Mouse (Mus musculus): ENCODE data around the gene Ndufa13.

Gene Ndufa13

DNA sequence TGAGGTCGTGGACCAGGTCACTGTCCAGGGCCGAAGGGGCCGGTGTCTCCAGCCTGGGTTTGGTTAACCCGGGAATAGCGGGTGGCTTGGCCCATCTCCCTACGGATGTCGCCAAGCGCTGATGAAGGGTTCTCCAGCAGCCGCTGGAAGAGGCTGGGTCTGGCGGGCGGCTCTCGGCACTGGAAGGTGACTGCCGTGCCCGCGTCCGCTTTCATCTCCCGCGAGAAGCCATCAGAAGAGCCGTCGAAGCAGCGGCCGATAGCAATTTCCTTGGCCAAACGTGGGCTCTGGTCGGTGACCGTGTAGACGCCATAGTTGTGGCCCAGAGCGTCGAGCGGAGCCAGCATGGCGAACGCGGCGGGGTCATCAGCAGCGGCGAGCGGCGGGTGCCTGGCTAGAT is 21.5 kb downstream of the Ndufa13 start:
- DNase-seq (ENCODE audit: low spot score), result no peak

GRCm38 (mm10) chr8:69879678-69880077 is 22.7 kb downstream of the Ndufa13 start:
- DNase-seq (ENCODE audit: low spot score), result no peak

DNA sequence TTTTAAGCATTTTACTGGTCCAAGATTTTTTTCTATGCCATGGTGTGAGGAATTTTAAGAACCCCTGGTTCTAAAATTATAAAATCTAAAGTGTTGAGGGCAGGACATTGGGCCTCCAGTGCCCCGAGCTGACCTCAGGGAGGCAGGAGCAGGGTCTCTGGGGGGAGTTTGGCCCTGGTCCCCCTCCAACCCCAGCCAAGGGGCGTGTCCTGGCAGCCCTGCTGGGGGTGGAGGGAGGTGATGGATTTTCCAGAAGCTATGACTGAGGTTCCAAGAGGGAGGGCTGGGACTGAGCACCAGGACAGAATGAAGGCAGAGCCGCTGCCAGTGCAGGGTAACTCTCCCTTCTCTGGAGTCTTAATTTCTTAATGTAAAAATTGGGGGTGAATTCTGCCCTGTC is 24.4 kb downstream of the Ndufa13 start:
- DNase-seq (ENCODE audit: low spot score), result no peak

- no peak for DNase-seq (ENCODE audit: low spot score)
Observed at GRCm38 (mm10) chr8:69877396-69877795, 25.0 kb downstream of the Ndufa13 start.

DNA sequence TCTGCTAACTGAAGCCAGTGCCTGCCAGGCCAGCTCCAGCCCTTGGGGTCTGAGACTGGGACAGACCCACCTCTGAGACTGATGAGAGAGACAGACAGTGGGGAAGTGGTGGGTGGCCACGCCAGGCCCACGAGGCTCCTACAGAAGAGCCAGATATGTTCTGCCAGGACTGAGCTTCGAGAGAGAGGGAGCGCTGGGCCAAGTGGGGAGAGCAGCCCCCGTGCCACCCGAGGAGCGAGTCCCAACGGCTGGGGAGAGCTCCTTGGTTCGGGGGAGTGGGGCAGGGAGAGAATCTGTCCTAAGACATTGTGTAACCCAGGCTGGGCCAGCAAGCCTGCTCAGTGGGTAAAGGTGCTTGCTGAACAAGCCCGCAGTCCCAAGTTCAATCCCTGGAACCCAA is 25.4 kb downstream of the Ndufa13 start:
- DNase-seq (ENCODE audit: low spot score), result no peak

- no peak for DNase-seq (ENCODE audit: low spot score)
Observed at GRCm38 (mm10) chr8:69876097-69876496, 26.3 kb downstream of the Ndufa13 start.

- no peak for DNase-seq (ENCODE audit: low spot score)
Observed at GRCm38 (mm10) chr8:69874654-69875053, 27.7 kb downstream of the Ndufa13 start.

GRCm38 (mm10) chr8:69874155-69874554 is 28.2 kb downstream of the Ndufa13 start:
- DNase-seq (ENCODE audit: low spot score), result no peak

DNA sequence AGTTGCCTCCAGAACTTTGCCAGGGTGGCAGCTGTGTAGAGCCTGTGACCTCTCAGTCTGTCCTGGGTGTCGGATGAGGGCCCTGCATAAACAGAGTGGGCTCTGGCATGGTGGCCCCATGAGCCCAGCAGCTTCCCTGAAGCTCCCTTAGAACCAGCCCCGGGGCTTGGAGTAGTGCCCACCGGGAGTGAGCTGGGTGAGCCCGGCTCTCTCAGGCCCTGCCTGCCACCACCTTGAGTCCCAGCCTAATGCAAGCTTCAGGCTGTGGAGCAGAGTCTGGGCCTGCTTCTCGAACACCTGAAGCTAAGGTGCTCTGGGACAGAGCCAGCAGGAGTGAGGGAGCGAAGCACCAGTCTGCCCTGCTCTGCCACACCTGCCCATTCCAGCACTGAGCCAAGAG is 31.5 kb downstream of the Ndufa13 start:
- DNase-seq (ENCODE audit: low spot score), result no peak

DNA sequence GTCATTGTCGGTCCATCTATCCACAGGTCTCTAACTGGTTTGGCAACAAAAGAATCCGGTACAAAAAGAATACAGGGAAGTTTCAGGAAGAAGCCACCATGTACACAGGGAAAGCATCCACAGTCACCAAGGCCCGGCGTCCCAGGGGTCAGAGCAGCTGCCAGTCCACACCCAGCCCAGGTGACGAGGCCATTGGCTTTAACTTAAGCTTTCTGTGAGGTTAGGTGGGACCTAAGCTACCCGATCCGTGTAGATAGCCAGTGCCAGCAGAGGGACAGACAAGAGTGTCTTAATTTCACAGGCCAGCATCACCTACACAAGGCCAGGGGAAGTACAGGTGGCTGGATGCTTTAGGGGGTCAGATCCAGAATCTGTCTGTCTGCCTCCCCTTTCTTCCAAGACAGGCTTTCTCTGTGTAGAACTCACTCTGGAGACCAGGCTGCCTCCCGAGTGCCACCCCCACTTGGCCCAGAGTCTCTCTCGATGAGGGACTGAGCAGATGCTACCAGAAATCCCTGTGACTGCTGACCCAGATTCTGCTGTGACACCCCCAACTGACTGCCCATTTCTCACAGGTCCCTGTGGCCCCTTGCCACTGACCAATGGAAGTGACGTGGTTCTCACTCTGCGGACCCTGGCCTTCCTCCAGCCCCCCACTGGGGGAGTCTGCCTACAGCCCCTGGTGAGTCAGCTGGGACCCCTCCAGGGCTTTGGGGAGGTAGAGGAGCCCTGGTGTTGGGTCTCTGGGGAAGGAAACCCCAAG is 32.2 kb downstream of the Ndufa13 start:
- DNase-seq (ENCODE audit: low spot score), result no peak

DNA sequence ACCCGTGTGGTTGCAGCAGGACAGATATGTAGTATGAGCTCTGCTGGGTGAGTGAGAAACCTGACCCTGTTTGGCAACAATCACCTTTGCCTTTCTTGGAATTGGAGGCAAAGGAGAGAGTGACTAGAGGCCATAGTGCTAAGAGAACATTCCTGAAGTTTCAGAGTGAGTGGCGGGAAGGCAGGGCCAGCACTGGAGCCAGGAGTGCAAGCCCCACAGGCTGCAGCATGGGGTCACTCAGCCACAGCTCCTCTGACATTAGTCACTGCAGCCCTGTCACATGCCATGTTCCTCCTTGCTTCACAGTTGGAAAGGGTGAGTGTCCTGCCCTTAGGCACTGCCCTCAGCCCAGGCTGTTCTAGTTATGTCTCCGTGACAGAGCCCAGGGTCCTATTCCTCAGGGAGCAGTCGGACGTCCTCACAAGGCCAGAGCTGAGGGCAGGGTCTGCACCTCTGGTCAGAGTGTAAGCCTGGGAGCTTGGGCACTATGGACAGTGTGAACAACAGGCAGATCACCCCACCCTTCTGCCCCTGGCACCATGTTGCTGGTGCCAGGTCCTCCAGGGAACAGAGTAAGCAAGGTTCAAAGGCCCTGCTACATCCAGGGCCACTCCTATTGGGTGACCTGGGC is 34.5 kb downstream of the Ndufa13 start:
- no peak for DNase-seq (ENCODE audit: low spot score)

GRCm38 (mm10) chr8:69864180-69864579 is 38.2 kb downstream of the Ndufa13 start:
- no peak for DNase-seq (ENCODE audit: low spot score)

DNA sequence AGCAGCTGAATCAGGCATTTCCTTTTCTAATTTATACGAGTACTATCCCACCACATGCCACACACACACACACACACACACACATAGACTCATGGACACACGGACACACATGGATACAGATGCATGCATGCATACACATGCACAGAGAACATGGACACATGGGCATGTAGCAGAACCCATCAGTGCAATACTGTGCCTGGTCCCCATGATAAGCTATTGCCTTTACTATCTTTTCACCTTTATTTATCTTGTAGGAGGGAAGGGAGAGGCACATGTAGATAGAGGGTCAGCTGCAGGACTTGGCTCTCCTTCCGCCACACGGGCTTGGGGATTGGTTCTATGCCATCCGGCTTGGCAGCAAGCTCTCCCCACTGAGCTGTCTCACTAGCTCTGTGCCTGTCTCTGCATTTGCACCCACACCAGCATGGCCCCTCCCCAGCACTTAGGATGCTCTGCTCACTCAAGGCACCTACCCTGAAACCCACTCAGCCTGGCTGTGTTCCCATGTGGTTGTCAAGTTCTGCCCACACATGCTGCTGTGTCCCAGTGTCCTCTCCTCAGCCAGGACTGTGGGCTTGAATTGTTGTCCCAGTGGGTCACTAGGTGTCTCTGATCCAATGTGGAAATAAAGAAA is 38.9 kb downstream of the Ndufa13 start:
- DNase-seq (ENCODE audit: low spot score), result no peak

- no peak for DNase-seq (ENCODE audit: low spot score)
Observed at GRCm38 (mm10) chr8:69861251-69861650, 41.1 kb downstream of the Ndufa13 start.

DNA sequence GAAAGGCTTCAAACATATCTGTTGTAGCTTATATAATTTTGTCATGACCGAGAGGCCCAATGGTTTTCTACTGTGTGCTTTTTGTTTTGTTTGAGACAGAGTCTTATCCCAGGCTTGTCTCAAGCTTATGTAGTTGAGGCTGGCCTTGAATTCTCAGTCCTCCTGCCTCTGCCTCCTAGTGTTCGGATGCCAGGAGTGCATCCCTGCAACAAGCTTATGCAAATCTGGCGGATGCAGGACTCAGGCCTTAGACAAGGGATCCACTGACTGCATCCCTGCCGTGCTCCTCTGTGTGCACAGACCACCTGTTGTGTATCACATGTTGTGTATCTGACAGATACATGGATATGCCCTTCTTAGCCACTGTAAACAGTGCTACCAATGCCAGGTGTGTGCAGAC is 41.6 kb downstream of the Ndufa13 start:
- DNase-seq (ENCODE audit: low spot score), result no peak

DNA sequence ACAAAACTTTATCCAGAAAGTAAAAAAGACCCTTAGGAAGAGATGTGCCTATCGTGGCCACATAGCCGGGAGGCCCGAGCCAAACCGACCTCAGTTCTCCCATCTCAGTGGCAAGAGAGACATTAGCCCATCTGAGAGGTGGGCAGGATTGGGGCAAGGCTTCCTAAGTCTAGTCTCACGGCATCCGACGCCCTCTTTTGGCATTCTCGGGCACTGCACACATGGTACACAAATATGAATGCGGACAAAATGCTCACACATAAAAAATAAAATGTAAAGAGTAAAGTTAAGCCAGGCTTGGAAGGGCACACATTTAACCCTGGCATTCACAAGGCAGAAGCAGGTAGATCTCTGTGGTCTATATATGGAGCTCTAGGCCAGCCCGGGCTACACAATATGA is 48.5 kb downstream of the Ndufa13 start:
- no peak for DNase-seq (ENCODE audit: low spot score)

DNA sequence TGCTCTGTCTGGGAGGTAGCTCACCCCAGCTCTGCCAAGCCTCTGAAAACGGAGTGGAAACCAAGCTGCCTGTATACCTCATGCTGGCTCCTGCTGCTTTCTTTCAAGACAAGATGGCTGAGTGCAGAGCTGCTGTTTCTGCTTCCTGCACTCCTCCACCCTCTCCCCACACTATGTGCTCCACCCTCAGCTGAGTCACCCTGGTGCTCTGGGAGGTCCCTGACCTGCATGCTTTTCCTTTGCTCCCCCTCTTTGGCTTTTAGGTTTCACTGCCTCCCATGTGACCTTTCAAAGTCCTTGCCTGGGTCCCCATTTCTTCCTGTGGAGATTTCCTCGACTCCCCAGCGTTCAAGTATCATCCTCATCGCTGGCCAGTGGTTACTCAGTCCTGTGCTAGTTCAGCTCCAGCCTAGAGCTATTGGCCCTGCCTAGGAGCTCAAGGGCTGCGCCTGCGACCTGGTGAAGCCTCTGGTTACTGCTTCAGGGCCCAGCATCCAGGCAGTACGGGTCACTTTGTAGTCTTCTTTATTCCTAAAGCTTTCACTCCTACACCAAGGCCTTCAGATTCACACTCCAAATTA is 51.3 kb downstream of the Ndufa13 start:
- no peak for DNase-seq (ENCODE audit: low spot score)

GRCm38 (mm10) chr8:69849899-69850298 is 52.5 kb downstream of the Ndufa13 start:
- DNase-seq (ENCODE audit: low spot score), result no peak

DNA sequence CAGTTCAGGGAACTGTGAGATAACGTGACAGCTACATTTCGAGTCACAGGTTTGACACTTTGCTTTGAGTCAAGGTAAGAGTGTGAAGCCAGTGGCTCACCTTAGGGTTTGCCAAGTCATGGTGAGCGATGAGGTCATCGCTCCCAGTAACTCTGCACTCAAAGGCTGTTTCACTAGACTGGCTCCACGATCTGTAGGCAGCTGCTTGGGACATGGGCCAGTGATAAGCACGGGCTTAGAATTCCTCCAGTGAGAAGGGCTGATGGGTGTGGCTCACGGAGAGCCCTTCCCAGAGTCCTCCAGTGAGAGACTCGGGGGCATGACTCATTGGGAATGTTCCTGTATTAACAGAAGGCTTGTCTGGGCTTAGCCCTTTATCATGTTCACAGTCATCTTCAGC is 53.4 kb downstream of the Ndufa13 start:
- DNase-seq (ENCODE audit: low spot score), result no peak

DNA sequence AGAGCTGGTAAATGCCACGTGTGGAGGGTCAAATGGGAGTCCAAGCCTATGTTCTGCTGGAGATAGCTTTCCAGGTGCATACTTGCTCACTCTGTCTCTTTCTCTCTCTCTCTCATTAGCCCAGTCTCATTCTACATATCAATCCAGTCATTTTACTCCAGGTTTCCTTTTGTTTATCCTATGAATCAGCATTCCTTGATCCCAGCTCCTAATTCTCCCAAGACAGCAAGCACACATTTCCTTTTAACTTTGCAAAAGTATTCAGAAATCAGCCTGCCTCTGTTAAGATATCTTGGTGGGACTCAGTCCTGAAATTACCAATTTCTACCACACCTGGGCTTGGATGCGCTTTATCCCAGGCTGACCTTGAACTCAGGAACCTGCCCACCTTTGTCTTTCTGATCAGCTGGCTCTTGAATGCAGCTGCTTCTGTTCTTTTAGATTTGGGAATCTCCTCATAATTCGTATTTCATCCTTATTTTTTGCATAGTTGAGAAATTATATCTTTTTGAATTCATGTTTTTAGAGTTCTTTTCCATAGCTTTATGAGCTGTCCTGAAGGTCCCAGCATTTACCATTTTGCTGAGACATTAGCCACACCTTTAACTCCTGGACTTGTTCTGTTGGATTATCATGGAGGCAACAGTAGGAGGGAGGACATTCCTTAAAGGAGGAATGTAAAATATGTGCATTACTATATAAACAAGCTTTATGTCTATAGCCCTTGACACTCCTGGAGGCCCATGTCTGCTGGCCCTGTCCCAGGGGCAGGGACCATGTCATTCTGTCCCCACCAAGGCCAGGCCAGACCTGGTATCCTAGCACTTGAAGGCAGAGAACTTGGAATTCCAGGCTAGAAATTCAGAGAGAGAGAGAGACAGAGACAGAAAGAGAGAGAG is 54.9 kb downstream of the Ndufa13 start:
- DNase-seq (ENCODE audit: low spot score), result no peak
